Mouse (Mus musculus) midbrain, embryonic 14.5 days (tissue): ENCODE results near the gene Zzz3. TPM values are rescaled to one million over a fixed set of nuclear protein-coding genes. Genes with fewer than 3 reads are reported as not detected.

Experiments
- ATAC-seq: fragments of 200-750 bp; cut with Nextera tagmentation; 2 replicates; pipeline ENCODE4 v1.8.0; 2017; ENCODE audit warnings: moderate number of reproducible peaks, moderate library complexity; ENCODE audit not compliant: low FRiP score, low TSS enrichment
- DNase-seq: peaks from one replicate; pipeline ENCODE4 v3.0.0-alpha.2; 2015
- H3K27ac ChIP-seq: fragments of 300-500 bp; sonication (generic); replicated peaks from 2 replicates; pipeline ENCODE4 v1.5.1; 2014; ENCODE audit warnings: mild to moderate bottlenecking, low read depth, low read length, moderate library complexity
- H3K27me3 ChIP-seq: fragments of 300-500 bp; sonication (generic); 2 replicates; pipeline ENCODE4 v1.6.1; 2014; ENCODE audit warnings: low read length, control low read depth, mixed read lengths; ENCODE audit not compliant: control insufficient read depth, insufficient read depth
- H3K36me3 ChIP-seq: fragments of 300-500 bp; sonication (generic); 2 replicates; pipeline ENCODE4 v1.6.1; 2014; ENCODE audit warnings: low read length, control low read depth; ENCODE audit not compliant: control insufficient read depth, insufficient read depth
- H3K4me1 ChIP-seq: fragments of 300-500 bp; sonication (generic); 2 replicates; pipeline ENCODE4 v1.6.1; 2014; ENCODE audit warnings: mild to moderate bottlenecking, antibody characterized with exemption, low read length, control low read depth; ENCODE audit not compliant: control insufficient read depth, insufficient read depth
- H3K4me2 ChIP-seq: fragments of 300-500 bp; sonication (generic); 2 replicates; pipeline ENCODE4 v1.6.1; 2014; ENCODE audit warnings: mild to moderate bottlenecking, low read length, moderate library complexity
- H3K4me3 ChIP-seq: fragments of 300-500 bp; sonication (generic); replicated peaks from 2 replicates; pipeline ENCODE4 v1.5.1; 2014; ENCODE audit warnings: low read depth, low read length
- H3K9ac ChIP-seq: fragments of 300-500 bp; sonication (generic); replicated peaks from 2 replicates; pipeline ENCODE4 v1.6.1; 2014; ENCODE audit warnings: mild to moderate bottlenecking, low read length, moderate library complexity
- H3K9me3 ChIP-seq: fragments of 300-500 bp; sonication (generic); 2 replicates; pipeline ENCODE4 v1.6.1; 2016; ENCODE audit warnings: low read length, control low read depth, mixed read lengths; ENCODE audit not compliant: control insufficient read depth
- WGBS: fragments of 180-500 bp; shearing (Covaris S2); extraction: QIAGEN DNeasy Blood & Tissue Kit; methylation state at CpG from one replicate; pipeline ENCODE4 v1.1.7; 2014; 5-methylcytosine and 5-hydroxymethylcytosine counted together
- polyA plus RNA-seq: library from polyadenylated mRNA; unstranded; fragments of >200 nt; fragmentation: Nextera tagmentation; extraction: Ambion mirVana; gene quantifications from 2 replicates; pipeline ENCODE4 v1.2.1, GENCODE M21; 2014

The Zzz3 gene
- polyA plus RNA-seq, 1 experiment from 2014 or later, result 46.7 TPM

DNA sequence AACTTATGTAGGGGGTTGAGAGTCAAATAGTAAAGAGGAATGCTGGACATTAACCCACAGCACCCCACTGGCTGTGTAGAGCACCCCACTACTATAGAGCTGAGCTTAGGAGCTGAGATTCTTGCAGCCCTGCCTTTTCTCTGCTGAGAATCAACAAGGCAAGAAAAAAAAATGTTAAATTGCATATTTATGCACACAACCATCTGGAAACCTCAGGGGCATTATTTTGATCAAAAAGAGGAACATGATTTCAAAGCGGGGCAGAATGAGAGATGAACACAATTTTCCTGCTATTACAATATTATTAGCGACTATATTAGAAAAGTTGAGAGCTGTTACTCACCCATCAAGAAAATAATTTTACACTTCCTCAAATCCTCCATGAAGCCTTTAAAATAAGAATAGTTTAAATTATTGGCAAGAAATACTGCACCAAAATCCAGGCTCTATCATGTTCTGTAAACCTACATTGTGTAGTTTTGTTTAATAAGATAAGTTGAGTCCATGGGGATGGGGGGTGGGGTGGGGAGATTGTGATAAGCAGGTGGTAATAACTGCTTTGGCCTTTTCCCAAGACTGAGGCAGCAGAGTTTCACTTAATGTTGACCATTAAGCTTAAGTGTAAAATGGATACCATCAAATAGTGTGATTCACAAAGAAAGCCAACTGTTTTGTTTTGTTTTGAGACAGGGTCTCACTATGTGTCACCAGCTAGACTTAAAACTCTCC, 103.9 kb downstream of the Zzz3 start:
- no peak overlapping the region for H3K27ac ChIP-seq
- WGBS, result 71% methylated on average over 2 of the region's 2 CpGs
- H3K4me2 ChIP-seq, result no peak overlapping the region
- no peak overlapping the region for H3K9ac ChIP-seq
- no peaks in the 10 kb centered on the region for H3K9me3 ChIP-seq
- no peak overlapping the region for H3K4me3 ChIP-seq
- DNase-seq (no peak), ATAC-seq (no peak)
- no peaks in the 10 kb centered on the region for H3K36me3 ChIP-seq
- no peaks in the 10 kb centered on the region for H3K27me3 ChIP-seq
- peaks cover 14% of the 10 kb centered on the region for H3K4me1 ChIP-seq

- no peak for ATAC-seq
- no peaks in the 10 kb centered on the region for H3K9me3 ChIP-seq
- H3K4me2 ChIP-seq, result no peak overlapping the region
- H3K4me1 ChIP-seq, result 0 out of 2 replicates have a peak, but pooled peaks cover 4% of the 10 kb centered on the region
- 59% methylated on average over 8 of the region's 8 CpGs for WGBS
- H3K9ac ChIP-seq, result no peak overlapping the region
- H3K4me3 ChIP-seq, result no peak overlapping the region
- no peak for DNase-seq
- no peaks in the 10 kb centered on the region for H3K36me3 ChIP-seq
- no peaks in the 10 kb centered on the region for H3K27me3 ChIP-seq
- no peak overlapping the region for H3K27ac ChIP-seq
These were observed 112.6 kb downstream of the Zzz3 start for GRCm38 (mm10) chr3:152507900-152508299.

GRCm38 (mm10) chr3:152508419-152508993, 113.2 kb downstream of the Zzz3 start:
- Histone ChIP-seq H3K27ac (no peak overlapping the region), H3K4me3 (no peak overlapping the region), H3K36me3 (no peaks in the 10 kb centered on the region), H3K9me3 (no peaks in the 10 kb centered on the region), H3K4me1 (0 out of 2 replicates have a peak, but pooled peaks cover 4% of the 10 kb centered on the region), H3K9ac (no peak overlapping the region), H3K27me3 (no peaks in the 10 kb centered on the region), H3K4me2 (no peak overlapping the region)
- no peak for ATAC-seq
- 33% methylated on average over 12 of the region's 12 CpGs for WGBS
- peak; percentile 20 for DNase-seq

GRCm38 (mm10) chr3:152509268-152509667, 114.0 kb downstream of the Zzz3 start:
- Histone ChIP-seq H3K9me3 (no peaks in the 10 kb centered on the region), H3K36me3 (no peaks in the 10 kb centered on the region), H3K4me3 (no peak overlapping the region), H3K27me3 (no peaks in the 10 kb centered on the region), H3K9ac (no peak overlapping the region), H3K4me1 (0 out of 2 replicates have a peak, but pooled peaks cover 4% of the 10 kb centered on the region), H3K27ac (no peak overlapping the region), H3K4me2 (no peak overlapping the region)
- no peak for ATAC-seq
- 86% methylated on average over 7 of the region's 7 CpGs for WGBS
- DNase-seq, result no peak

Other genes with a start within 250 kb of the Zzz3 start
- gene Gipc2, start 229.2 kb upstream of the Zzz3 start, polyA plus RNA-seq, result 9.3 and 11.5 TPM in 2 replicates
- 39.5 and 41.3 TPM in 2 replicates for gene Dnajb4, start 185.2 kb upstream of the Zzz3 start, polyA plus RNA-seq
- gene Fubp1, start 185.1 kb upstream of the Zzz3 start, polyA plus RNA-seq, result 219 and 279 TPM in 2 replicates
- gene Nexn, start 129.1 kb upstream of the Zzz3 start, polyA plus RNA-seq, result 1.7 and 2.2 TPM in 2 replicates
- gene Miga1, start 55.1 kb upstream of the Zzz3 start, polyA plus RNA-seq, result 19.3 and 23.7 TPM in 2 replicates
- gene Usp33, start 49.0 kb upstream of the Zzz3 start, polyA plus RNA-seq, result 76.0 and 117 TPM in 2 replicates